Mouse (Mus musculus): ENCODE data around the gene Dctd. TPM values are rescaled to one million over a fixed set of nuclear protein-coding genes. Genes with fewer than 3 reads are reported as not detected.
"Not testable (repeated sequence)": the region's sequence is repeated elsewhere in the genome, so short reads cannot be mapped to it uniquely, and the experiment has no call there.

Dctd gene
- polyA plus RNA-seq, 1 experiment: 2.7 TPM

- no peak overlapping the region for H3K27ac ChIP-seq (ENCODE audit: control insufficient read depth, insufficient read depth, low read depth, low read length)
- H3K36me3 ChIP-seq (ENCODE audit: control insufficient read depth, insufficient read depth, low read length): no peaks in the 10 kb centered on the region
Observed at GRCm38 (mm10) chr8:48177406-48177805, 78.5 kb downstream of the Dctd start.

GRCm38 (mm10) chr8:48177876-48178275, 79.0 kb downstream of the Dctd start:
- TF ChIP-seq POLR2A (IDR thresholded peaks at IDR 0.05; ENCODE audit: control insufficient read depth, low read depth, low read length) (no peak), CTCF (IDR thresholded peaks at IDR 0.05; ENCODE audit: control insufficient read depth, insufficient read depth, insufficient replicate concordance, low read depth, low read length) (no peak)
- Histone ChIP-seq H3K27ac (ENCODE audit: control insufficient read depth, insufficient read depth, low read depth, low read length) (no peak overlapping the region), H3K4me3 (ENCODE audit: control insufficient read depth, low read depth, low read length) (no peak overlapping the region), H3K36me3 (ENCODE audit: control insufficient read depth, insufficient read depth, low read length) (no peaks in the 10 kb centered on the region), H3K27me3 (ENCODE audit: control insufficient read depth, insufficient read depth, low read length) (no peaks in the 10 kb centered on the region), H3K4me1 (ENCODE audit: control insufficient read depth, insufficient read depth, low read length) (no peaks in the 10 kb centered on the region)

More at GRCm38 (mm10) chr8:48177406-48177805, 78.5 kb downstream of the Dctd start:
- no peak for TF ChIP-seq POLR2A (IDR thresholded peaks at IDR 0.05; ENCODE audit: control insufficient read depth, low read depth, low read length)
- no peak for TF ChIP-seq CTCF (IDR thresholded peaks at IDR 0.05; ENCODE audit: control insufficient read depth, insufficient read depth, insufficient replicate concordance, low read depth, low read length)
- Histone ChIP-seq H3K4me3 (ENCODE audit: control insufficient read depth, low read depth, low read length) (no peak overlapping the region), H3K27me3 (ENCODE audit: control insufficient read depth, insufficient read depth, low read length) (no peaks in the 10 kb centered on the region), H3K4me1 (ENCODE audit: control insufficient read depth, insufficient read depth, low read length) (no peaks in the 10 kb centered on the region)

- no peak overlapping the region for H3K4me3 ChIP-seq (ENCODE audit: control insufficient read depth, low read depth, low read length)
Observed at GRCm38 (mm10) chr8:48178993-48179392, 80.1 kb downstream of the Dctd start.

GRCm38 (mm10) chr8:48180146-48180545, 81.3 kb downstream of the Dctd start:
- H3K4me1 ChIP-seq (ENCODE audit: control insufficient read depth, insufficient read depth, low read length); H3K4me3 ChIP-seq (ENCODE audit: control insufficient read depth, low read depth, low read length); H3K36me3 ChIP-seq (ENCODE audit: control insufficient read depth, insufficient read depth, low read length); H3K27ac ChIP-seq (ENCODE audit: control insufficient read depth, insufficient read depth, low read depth, low read length); H3K27me3 ChIP-seq (ENCODE audit: control insufficient read depth, insufficient read depth, low read length): not testable (repeated sequence)

More at GRCm38 (mm10) chr8:48178993-48179392, 80.1 kb downstream of the Dctd start:
- Histone ChIP-seq H3K4me1 (ENCODE audit: control insufficient read depth, insufficient read depth, low read length) (no peaks in the 10 kb centered on the region), H3K27me3 (ENCODE audit: control insufficient read depth, insufficient read depth, low read length) (no peaks in the 10 kb centered on the region), H3K36me3 (ENCODE audit: control insufficient read depth, insufficient read depth, low read length) (no peaks in the 10 kb centered on the region), H3K27ac (ENCODE audit: control insufficient read depth, insufficient read depth, low read depth, low read length) (no peak overlapping the region)
- TF ChIP-seq CTCF (IDR thresholded peaks at IDR 0.05; ENCODE audit: control insufficient read depth, insufficient read depth, insufficient replicate concordance, low read depth, low read length) (no peak), POLR2A (IDR thresholded peaks at IDR 0.05; ENCODE audit: control insufficient read depth, low read depth, low read length) (no peak)

- no peak for TF ChIP-seq POLR2A (IDR thresholded peaks at IDR 0.05; ENCODE audit: control insufficient read depth, low read depth, low read length)
- no peak for TF ChIP-seq CTCF (IDR thresholded peaks at IDR 0.05; ENCODE audit: control insufficient read depth, insufficient read depth, insufficient replicate concordance, low read depth, low read length)
- H3K27me3 ChIP-seq (ENCODE audit: control insufficient read depth, insufficient read depth, low read length): no peaks in the 10 kb centered on the region
- no peak overlapping the region for H3K4me3 ChIP-seq (ENCODE audit: control insufficient read depth, low read depth, low read length)
- H3K36me3 ChIP-seq (ENCODE audit: control insufficient read depth, insufficient read depth, low read length): no peaks in the 10 kb centered on the region
- no peak overlapping the region for H3K27ac ChIP-seq (ENCODE audit: control insufficient read depth, insufficient read depth, low read depth, low read length)
- H3K4me1 ChIP-seq (ENCODE audit: control insufficient read depth, insufficient read depth, low read length): no peaks in the 10 kb centered on the region
Observed at GRCm38 (mm10) chr8:48181000-48181399, 82.1 kb downstream of the Dctd start.

DNA sequence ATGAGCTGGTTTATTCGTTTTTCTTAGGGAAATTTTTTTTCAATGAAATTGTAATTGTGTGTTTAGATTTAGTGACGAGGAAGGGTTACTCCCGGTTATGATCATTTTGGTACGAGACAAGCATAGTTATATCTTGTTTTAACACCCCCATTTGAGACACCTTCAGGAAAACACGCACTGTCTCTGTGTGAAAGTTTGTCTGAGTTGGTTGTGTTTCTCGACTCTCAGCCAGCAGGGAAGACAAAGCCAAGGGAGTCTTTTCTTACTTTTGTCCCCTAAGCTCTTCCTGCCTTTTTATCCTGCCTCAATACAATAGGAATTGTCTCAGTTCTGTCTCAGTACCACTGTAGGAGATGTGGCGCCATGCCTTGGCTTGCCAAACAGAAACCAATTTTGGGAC, 84.9 kb downstream of the Dctd start:
- Histone ChIP-seq H3K4me1 (ENCODE audit: control insufficient read depth, insufficient read depth, low read length) (no peaks in the 10 kb centered on the region), H3K36me3 (ENCODE audit: control insufficient read depth, insufficient read depth, low read length) (no peaks in the 10 kb centered on the region), H3K27me3 (ENCODE audit: control insufficient read depth, insufficient read depth, low read length) (no peaks in the 10 kb centered on the region), H3K27ac (ENCODE audit: control insufficient read depth, insufficient read depth, low read depth, low read length) (no peak overlapping the region), H3K4me3 (ENCODE audit: control insufficient read depth, low read depth, low read length) (no peak overlapping the region)
- TF ChIP-seq CTCF (IDR thresholded peaks at IDR 0.05; ENCODE audit: control insufficient read depth, insufficient read depth, insufficient replicate concordance, low read depth, low read length) (no peak), POLR2A (IDR thresholded peaks at IDR 0.05; ENCODE audit: control insufficient read depth, low read depth, low read length) (no peak)

GRCm38 (mm10) chr8:48188586-48188985, 89.7 kb downstream of the Dctd start:
- no peak overlapping the region for H3K27ac ChIP-seq (ENCODE audit: control insufficient read depth, insufficient read depth, low read depth, low read length)
- no peaks in the 10 kb centered on the region for H3K4me1 ChIP-seq (ENCODE audit: control insufficient read depth, insufficient read depth, low read length)
- no peaks in the 10 kb centered on the region for H3K36me3 ChIP-seq (ENCODE audit: control insufficient read depth, insufficient read depth, low read length)
- no peak overlapping the region for H3K4me3 ChIP-seq (ENCODE audit: control insufficient read depth, low read depth, low read length)
- no peaks in the 10 kb centered on the region for H3K27me3 ChIP-seq (ENCODE audit: control insufficient read depth, insufficient read depth, low read length)
- TF ChIP-seq CTCF (IDR thresholded peaks at IDR 0.05; ENCODE audit: control insufficient read depth, insufficient read depth, insufficient replicate concordance, low read depth, low read length): no peak
- no peak for TF ChIP-seq POLR2A (IDR thresholded peaks at IDR 0.05; ENCODE audit: control insufficient read depth, low read depth, low read length)

DNA sequence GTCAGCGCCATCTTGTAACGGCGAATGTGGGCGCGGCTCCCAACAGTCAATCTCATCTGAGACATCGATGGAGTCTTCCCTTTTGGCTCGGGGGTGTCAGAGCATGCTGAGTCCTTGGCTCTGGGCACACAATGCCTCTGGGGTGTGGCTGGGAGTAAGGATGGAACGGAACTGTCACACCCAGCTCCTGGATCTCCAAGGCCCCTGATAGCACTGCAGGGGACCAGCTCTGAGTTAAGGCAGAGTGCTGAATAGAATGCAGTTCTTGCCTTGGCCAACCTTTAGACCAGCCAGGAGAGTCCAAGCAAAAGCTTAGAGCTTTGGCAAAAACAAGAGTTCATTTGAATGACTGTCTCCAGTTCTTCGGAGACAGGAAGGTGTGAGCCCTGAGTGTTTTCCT, 97.1 kb downstream of the Dctd start:
- TF ChIP-seq POLR2A (IDR thresholded peaks at IDR 0.05; ENCODE audit: control insufficient read depth, low read depth, low read length): no peak
- TF ChIP-seq CTCF (IDR thresholded peaks at IDR 0.05; ENCODE audit: control insufficient read depth, insufficient read depth, insufficient replicate concordance, low read depth, low read length): no peak
- H3K4me3 ChIP-seq (ENCODE audit: control insufficient read depth, low read depth, low read length): no peak overlapping the region
- H3K27me3 ChIP-seq (ENCODE audit: control insufficient read depth, insufficient read depth, low read length): no peaks in the 10 kb centered on the region
- no peak overlapping the region for H3K27ac ChIP-seq (ENCODE audit: control insufficient read depth, insufficient read depth, low read depth, low read length)
- H3K4me1 ChIP-seq (ENCODE audit: control insufficient read depth, insufficient read depth, low read length): no peaks in the 10 kb centered on the region
- H3K36me3 ChIP-seq (ENCODE audit: control insufficient read depth, insufficient read depth, low read length): no peaks in the 10 kb centered on the region
